Mouse (Mus musculus) adrenal gland, postnatal 10 days (tissue): ENCODE measurements around the gene Oxct1. TPM values are rescaled to one million over a fixed set of nuclear protein-coding genes. Genes with fewer than 3 reads are reported as not detected.

ENCODE experiments used
- DNase-seq: peaks from one replicate; pipeline ENCODE4 v3.0.0; 2021; ENCODE audit warnings: mixed read lengths
- total RNA-seq, 2 experiments: library from RNA; stranded (reverse); gene quantifications; 2 replicates each; pipeline ENCODE4 v1.2.3; 2021

The Oxct1 gene
- total RNA-seq, 2 experiments from 2014 or later: 130 to 134 TPM

DNA sequence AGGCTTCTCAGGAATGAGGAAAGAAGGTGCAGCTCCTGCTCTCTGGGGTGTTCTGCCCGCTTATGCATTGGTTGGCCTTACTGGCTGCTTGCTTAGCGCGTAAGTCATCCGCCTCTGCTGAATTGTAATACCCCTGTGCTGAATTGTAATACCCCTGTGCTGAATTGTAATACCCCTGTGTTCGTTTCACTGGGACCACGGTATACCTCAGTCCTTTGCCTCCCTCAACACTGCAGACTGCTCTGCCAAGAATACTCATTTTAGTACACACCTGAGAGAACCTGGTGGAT is 2.2 kb downstream of the Oxct1 start:
- no peak for DNase-seq

DNA sequence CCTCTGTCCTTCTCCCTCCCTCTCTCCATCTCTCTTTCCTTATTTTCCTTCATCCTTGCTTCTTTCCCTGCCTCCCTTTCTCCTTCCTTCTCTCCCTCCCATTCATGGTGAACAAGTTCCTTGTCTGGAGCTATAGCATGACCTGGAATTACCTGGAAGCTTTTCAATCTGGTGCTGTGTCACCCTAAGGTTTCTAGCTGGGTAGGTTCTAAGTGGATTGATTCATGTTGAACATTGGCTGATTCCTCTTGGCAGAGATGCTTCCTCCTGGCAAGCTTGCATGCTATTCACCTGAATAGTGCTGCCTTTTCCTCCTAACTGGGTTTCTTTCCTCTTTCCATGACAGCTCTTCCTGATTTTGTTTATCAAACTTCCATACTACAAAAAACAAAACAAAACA is 2.8 kb downstream of the Oxct1 start:
- no peak for DNase-seq

DNA sequence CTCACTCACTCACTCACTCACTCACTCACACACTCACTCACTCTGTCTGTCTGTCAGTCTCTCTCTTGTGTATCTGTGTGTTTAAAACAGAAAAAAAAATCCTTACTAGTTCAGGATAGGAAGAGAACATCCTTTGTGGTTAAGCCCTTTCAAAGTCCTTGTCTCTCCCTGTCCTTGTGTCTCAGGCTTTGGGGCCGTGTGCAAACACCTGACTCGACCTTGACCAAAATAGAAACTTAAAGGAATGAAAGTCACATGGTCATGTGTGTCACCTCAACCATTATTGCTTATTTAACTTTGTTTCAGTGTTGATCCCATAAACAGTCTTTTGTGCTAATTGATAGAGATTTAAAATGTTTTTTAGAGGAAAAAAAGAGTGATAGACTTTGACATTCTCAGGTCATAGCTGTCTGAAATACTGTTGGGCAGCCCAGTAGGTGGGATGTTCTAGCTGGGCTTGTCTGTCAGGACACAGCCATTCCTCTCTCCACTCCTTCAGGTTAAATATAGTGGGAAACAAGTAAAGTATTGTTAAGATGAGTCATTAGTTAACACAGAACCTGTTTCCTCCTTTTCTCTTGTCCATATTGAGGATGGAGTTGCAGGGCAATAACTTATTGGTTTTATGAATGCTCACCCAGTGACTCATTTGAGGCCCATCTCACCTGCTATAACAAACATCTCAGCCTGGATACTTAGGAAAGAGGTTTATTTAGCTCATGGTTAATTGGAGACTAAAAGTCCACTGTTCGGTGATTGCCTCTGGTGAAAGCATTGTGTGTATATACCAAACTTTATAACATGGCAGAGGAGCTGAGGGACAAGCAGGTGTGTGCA is 7.2 kb downstream of the Oxct1 start:
- DNase-seq: no peak

DNA sequence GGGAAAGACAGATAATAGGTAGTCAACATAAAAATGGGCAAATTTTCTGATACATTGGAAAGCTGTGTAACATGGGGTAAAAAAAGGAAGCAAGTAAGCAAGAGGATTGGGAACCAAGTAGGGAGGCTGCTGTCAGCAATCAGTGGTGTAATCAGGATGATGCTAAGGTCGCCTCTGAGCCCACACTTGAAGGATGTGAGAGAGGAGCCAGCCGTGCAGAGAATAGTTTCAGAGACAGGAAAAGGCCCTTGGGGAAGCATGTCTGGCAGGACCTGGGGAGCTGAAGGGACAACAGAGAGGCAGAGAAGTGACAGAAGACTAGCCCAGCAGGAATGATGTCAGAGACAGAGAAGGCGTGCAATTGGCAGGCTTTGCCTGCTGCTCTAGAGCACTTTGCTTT is 16.2 kb downstream of the Oxct1 start:
- no peak for DNase-seq

DNA sequence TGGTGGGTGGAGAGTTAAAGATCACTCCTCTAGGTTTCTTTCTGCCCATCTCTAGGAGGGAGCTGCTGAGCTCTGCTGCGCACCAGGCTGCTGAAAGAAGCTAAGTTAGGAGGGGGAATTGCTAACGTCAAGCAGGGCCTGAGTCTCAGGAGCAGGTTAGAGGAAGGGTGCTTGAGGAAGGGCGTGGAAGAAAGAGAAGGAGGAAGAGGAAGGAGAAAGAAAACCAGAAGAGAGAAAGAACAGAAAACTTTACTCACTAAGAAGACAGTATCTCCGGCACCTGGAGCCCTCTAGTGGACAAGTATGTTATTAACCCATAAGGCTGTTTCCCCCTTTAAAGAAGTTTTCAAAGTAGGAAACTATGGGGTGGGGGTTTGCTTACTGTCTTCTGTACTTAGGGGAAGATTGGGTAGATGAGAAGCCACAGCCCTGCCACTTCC is 16.9 kb downstream of the Oxct1 start:
- DNase-seq: peak; percentile 24

DNA sequence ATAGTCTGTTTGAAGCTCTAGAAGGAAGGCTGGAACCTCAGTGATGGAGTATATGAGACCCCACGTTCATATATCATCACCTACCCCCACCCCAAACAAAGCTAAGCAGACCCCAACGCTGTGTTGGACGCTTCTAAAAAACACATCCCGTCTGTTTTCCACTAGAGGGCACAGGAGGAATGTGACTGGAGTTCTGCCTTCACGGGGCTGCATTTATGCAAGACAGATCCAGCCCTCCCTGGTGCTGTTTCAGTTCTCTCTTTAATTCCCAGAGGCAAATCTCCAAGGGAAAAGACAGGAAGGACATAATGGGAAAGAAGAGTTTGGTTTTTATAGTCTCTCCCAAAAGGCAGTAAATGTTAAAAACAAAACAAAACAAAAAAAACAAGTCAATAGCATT is 30.4 kb downstream of the Oxct1 start:
- DNase-seq: peak; percentile 35

DNA sequence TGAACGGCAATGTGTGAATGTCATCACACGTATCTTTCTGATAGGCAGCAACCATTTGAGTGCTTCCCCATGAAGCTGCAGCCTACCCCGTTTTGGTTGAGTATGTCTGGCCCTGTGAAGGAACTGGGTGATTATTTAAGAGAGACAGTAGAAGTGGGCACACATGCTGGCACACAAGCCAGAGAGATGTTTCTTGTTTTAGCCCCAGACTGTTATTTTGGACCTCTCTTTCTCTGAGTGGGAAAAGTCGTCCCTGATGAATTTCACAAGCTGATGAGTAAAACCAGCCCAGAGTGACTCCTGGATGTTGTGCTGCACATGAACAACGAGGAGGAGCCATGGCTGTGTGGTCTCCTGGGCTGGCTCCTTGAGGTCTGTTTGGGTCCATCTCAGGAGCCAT is 37.4 kb downstream of the Oxct1 start:
- no peak for DNase-seq

DNA sequence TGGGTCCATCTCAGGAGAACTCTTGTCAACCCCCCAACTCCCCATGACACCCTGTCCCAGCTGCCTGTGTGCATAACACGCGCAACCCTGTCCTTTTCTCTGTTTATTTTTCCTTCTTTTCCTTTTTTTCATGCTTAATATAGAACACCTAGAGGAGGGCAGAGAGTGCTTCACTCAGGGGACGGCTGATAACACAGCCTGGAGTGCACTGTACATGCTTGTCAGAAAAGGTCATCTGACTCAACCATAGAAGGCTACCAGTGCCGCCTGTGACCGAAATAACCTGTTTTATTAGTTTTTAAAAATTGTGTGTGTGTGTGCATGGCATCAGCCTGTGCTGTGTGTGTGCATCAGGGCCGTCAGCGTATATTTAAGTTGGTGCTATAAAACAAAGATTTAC is 37.8 kb downstream of the Oxct1 start:
- DNase-seq: peak; percentile 24

DNA sequence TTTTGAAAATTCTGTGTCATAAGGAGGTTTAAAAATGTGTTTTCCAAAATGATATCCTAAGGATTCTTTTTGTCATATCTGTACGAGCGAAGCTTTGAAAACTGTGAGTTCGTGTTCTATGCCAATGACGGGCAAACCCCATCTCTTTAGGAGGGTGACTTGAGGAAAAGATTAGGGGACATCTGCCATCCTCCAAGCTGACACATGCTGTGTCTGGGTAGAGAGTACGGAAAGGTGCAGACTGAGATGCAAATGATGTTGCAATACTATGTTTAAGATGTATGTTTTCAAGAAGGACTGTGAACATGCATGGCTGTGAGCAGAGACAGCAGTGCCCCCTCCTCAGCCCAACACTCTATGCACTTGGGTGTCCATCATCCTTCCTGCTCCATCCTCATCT is 38.5 kb downstream of the Oxct1 start:
- no peak for DNase-seq

DNA sequence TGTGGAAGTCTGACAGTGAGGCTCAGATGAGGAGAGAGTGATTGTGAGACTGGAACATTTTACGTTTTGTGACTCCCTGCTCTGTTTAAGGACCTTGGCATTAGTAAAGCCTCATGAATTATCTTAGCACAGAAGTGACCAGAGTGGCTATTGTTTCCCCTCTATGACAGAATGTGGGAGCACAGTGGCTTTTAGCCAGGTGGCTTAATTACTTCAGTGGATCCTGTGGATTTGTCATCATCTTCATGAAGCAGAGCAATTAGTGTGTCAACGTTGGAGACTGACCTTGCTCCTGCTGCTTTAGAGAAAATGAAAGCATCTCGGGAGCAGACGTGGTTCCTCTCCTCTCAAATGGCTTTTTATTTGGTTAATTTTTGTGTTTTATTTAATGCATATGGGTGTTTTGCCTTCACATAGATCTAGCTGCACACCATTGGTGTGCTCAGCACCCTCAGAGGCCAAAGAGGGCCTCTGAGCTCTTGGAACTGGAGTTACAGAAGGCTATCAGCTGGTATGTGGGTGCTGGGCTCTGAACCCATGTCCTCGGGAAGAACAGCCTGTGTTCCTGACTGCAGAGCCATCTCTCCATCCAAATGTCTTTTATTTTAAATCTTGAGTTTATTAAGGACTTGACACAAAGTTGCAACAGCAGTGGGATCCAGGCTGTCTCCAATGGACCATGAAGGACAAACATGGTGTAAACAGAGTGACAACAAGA is 41.2 kb downstream of the Oxct1 start:
- no peak for DNase-seq

DNA sequence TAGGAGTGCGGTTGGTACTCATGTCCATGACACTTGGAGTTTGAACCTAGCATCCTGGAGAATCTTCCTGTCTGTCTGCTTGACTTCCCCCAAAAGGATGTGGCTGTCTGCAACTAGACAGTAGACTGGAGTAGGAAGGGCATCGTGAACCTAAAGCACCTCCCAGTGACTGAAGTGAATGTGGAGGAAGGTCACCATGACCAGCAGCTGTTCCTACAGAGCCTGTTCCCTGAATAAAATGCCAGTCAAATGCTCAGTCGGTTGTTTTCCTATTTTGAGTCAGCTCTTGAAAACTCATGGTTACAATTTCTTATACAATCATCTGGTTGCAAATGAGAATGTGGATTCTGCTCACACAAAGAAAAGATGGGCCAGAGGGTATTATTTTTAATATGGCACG is 51.8 kb downstream of the Oxct1 start:
- no peak for DNase-seq

DNA sequence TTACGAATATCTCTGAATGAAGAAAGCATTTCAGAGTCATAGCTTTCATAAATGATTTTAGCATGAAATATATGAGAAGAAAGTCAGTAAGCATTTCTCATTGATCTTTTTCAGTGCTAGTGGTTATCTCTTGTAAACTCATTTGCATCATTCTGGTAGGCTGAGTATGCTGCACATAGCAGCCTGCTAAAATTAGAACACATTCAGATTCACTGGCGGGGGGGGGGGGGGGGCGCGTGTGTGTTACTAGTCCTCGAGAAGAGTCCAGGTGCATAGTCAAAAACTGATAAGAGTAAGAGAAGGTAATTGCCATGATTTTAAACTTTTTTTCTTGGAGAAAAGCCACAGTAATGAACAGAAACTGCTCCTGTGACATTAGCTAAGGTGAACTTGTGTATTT is 52.6 kb downstream of the Oxct1 start:
- no peak for DNase-seq

DNA sequence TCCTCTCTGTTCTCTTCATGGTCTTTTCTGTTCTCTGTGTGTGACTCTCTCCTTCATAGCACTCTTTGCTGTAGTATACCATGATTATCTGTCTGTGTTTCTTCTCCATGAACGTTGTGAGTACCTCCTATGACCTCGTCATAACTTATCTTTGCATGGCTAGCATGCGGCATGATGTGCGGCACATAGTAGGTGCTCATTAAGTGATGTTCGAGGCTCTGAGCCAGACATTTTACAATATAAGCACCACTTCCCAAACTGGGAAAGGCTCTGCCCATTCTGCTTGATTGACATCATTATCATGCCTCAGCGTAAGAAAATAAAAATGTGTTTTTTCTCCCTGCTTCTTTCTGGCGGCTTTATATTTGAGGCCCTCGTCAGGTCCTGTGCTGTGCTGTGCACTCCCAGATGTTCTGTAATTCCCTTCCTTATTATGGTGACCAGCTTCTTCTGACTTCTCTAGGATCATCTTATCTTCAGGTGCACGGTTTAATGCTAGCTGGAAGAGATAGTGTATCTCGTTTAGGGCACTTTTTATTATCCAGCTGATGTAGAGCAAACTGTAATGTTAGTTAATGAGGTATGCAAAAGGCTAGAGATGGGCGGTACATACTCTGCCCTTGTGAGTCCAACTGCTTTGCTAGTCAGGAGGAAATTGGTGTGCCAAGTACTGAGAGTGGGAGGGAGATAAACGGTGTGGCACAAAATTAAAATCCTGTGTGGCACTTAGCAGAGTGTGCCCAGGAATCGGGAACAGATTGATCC is 53.4 kb downstream of the Oxct1 start:
- DNase-seq: no peak

DNA sequence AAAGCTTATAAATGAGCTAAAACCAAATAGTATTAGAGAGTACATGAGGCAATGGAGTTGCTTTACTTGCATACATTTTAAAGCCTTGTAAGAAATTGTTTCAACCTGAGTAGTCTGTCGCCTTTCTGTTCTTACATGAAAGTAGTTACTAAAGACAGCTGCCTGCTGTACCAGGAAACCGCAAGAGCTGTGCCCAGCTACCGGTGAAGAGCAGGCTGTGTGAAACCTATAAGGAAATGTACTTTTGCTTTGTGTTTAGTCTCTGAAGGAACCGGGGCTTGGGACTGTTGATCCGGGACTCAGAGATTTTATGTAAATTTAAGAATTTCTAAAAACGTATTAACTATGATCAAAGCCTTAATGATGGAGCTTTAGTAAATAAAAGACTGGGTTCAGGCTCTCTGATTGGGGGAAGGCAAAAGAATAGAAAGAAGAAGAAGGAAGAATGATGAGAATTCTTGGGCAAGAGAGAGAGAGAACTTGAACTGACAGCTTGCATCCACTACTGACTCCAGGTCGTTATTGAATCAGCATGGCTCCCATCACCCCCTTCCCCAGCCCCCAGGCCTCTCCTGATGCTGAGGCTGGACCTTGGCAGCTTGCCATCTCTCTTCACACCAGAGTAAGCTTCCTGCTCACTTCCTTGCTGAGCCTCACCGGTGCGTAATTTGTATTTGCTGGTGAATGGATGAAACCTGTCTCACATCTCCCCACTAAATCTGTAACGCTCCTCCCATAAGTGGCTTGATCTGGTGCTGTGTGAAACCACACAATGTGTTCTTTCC is 59.6 kb downstream of the Oxct1 start:
- DNase-seq: no peak

DNA sequence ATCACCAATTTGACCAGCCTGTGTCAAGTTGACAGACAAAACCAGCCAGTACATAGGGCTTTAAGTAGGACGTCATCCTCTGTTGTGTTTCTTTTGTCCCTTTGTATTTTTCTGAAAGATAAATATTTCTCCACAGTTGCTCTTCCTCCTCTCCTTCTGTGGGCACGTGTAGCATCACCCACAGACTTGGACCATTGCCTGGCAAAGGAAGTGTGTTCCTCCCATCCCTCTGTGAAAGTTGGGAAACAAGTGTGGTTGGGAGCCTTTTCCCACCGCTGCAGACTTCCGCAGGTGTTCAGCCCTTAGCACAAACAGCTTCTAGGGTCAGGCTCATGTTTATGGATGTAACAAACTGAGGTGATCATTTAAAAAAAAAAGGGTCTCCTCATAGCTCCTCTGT is 61.3 kb downstream of the Oxct1 start:
- DNase-seq: no peak

DNA sequence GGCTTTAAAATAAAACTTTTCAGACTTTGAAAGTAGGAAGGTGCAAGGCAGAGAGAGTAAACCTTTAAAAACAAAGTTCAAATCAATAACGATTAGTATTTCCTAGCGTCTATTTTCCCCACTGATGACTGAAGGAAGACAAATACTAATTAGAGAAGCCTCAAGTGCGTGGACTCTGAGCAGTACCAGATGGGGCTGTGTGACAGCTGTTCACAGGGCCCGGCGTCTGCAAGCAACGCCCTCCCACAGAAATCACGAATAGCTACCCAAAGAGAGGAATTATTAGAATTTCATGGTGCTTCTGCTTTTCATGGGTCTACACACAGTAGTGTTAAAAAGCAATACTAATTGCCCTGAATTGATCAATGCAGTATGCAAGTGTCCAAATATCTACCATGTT is 61.7 kb downstream of the Oxct1 start:
- DNase-seq: no peak

DNA sequence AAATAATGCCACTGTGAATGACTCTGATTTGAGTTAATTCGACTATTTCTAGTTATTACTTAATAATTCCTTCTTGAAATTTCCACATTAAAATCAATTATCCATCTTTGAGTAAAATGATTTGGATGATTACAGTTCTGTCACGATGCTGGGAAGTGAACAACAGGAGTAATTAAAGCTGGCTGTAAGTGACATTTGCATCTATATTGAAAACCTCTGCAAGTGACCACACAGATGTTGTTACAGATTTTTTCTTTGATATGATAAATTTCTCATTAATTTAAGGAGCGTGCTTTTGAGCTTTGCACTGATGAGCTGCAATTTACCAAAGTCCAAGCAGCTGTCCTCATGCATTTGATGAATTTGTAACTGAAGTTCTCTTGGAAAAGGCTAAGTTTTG is 64.4 kb downstream of the Oxct1 start:
- no peak for DNase-seq

DNA sequence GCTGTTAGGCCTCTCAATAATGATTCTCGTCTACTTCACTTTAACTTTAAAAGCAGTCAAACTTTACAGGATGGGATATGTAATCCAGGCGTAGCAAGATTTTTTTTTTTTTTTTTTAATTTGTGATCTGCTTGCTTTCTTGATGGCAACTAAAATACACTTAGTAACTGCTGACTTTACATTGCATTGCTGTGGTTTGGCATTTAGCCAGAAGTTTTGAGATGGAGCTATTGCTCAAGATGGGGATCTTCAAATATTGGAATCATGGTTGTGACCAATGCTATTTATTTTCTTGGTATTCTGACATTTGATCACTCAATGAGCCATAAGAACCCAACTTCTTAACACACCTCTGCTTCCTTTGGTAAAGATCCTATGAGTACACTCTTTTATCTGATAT is 66.4 kb downstream of the Oxct1 start:
- DNase-seq: no peak

DNA sequence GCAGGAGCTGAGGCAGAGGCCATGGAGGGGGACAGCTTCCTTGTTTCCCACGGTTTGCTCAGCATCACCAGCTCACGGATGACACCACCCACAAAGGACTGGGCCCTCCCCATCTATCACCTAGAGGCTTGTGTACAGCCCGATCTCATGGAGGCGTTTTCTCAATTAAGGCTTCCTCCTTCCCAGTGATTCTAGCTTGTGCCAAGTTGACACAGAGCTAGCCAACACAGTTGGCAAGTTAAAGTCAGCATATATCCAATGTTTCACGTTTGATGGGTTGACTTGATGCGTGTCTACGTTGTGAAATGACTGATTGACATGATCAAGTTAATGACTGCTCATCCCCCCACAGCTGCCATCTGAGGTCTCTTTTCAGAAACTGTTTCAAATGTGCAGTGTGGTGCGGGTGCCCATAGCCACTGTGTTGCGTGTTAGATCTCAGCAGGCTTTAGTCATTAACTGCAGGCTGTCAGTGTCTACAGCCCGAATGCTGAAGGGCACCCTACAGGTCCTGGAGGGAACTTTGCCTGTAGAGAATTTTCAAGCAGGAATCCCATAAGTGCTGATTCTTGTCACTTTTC is 74.2 kb downstream of the Oxct1 start:
- DNase-seq: no peak

DNA sequence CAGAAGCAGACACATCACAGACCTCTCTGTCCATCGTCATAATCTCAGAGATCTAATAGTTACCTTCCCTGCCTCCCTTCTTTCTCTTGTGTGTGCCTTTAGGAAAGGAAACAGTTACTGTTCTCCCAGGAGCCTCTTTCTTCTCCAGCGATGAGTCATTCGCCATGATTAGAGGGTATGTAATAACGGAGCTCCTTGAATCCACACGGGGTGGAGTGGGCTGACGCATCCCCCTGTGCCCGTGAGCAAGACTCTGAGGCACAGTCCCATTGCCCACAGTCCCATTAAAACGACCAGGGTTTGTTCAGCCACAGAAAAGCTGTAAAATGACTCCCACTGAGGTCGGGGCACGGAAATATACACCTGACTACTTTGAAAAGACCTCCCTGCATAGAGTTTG is 74.8 kb downstream of the Oxct1 start:
- no peak for DNase-seq

DNA sequence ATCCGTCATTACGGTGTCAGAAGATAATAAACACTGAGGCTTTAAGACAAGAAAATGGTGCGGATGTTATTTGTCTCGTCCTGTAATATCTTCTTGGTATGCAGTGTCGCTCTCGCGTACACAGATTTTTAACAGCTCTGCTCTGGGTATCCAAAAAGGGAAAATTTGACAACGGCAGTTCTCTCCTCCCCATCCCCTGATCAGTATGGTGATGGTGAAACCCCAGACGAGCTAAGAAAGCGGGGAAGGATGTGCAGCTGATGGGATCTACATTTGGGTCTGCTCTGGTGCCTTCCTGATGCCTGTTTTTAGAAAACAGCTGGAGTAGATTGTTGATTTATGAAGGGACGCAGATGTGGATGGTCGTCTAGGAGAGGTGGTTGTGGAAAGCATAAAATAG is 78.1 kb downstream of the Oxct1 start:
- DNase-seq: no peak

DNA sequence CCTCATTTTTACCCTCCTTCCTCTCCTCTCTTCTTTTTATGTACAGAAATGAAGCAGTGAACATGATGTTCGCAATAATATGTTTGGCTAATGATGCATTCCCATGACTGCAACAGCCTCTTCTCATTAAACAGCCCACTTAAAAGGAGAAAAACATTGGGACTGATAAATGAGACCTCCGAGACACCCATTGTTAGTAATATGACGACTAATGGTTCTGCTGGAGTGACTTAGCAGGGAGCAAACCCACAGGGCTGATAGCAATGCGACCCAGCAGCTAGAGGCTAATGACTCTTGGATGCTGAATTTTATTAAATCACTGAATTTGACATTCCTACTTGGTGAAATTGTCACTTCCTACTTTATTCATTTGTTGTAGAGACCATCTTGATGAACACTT is 79.3 kb downstream of the Oxct1 start:
- no peak for DNase-seq
